Mouse (Mus musculus) macrophage (primary cell): ENCODE measurements at regions not wholly inside any gene's neighbourhood (a gene's known extent, or its start where the extent isn't known, plus 50 kb on each side); places are given as distances from the start of the nearest gene placed in this dataset.

ENCODE experiments used
- H3K27ac ChIP-seq: fragments of 350-480 bp; formaldehyde crosslinking; 2 replicates; pipeline ENCODE4 v1.9.0; 2021
- H3K36me3 ChIP-seq: fragments of 350-480 bp; formaldehyde crosslinking; 2 replicates; pipeline ENCODE4 v1.9.0; 2021; ENCODE audit errors: inconsistent target
- H3K4me3 ChIP-seq: fragments of 350-480 bp; formaldehyde crosslinking; 2 replicates; pipeline ENCODE4 v1.9.0; 2021; ENCODE audit errors: inconsistent target
- H3K79me2 ChIP-seq: fragments of 350-480 bp; formaldehyde crosslinking; 2 replicates; pipeline ENCODE4 v1.9.0; 2021; ENCODE audit errors: inconsistent target
- WGBS: methylation state at CpG from one replicate; pipeline ENCODE4 v1.1.7; 2026; ENCODE audit warnings: inconsistent platforms; ENCODE audit not compliant: missing documents; 5-methylcytosine and 5-hydroxymethylcytosine counted together

GRCm38 (mm10) chr14:76628182-76628892 lies 71.6 kb upstream of the Serp2 start:
- Histone ChIP-seq H3K36me3 (no peaks in the 10 kb centered on the region), H3K27ac (no peak overlapping the region), H3K79me2 (no peaks in the 10 kb centered on the region), H3K4me3 (no peak overlapping the region)
- WGBS, result 97% methylated on average over 10 of the region's 10 CpGs

GRCm38 (mm10) chr14:76625589-76626368 lies 69.1 kb upstream of the Serp2 start:
- WGBS, result 90% methylated on average over 9 of the region's 10 CpGs
- Histone ChIP-seq H3K27ac (no peak overlapping the region), H3K4me3 (no peak overlapping the region), H3K79me2 (no peaks in the 10 kb centered on the region), H3K36me3 (no peaks in the 10 kb centered on the region)

DNA sequence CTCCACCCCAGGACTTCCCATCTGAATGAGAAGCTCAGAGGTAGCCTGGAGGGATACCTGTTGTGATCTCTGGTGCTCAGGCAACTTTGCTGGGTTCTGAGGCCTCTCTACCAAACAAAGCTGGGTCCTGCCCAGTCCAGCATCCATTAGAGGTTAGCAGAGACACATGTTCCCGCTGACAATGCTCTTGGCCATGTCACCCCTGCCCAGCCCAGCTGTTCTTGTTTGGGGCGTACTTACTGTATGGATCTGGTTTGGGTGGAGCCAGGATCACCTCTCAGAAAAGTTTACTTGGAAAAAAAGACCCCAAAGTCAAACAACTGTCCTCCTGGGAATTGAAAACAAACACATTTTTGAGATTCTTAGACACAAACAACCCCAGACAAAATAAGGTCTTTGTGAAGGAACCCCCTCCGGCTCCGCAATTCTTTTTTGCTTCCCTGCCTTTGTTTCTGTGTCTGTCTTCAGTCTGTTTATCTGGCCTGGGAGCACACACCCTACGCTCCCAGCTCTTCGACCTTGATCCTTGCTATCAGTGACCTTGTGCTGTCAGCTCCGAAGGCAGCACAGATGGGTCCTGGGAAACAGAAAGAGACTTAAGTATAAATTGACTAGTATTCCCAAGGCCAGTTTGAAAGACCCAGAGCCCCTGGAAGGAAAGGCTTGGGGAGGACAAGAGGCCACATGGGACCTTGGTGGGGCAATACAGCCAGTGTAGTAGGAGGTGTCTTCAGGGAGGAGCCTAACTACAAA lies 68.1 kb upstream of the Serp2 start:
- Histone ChIP-seq H3K36me3 (no peaks in the 10 kb centered on the region), H3K27ac (no peak overlapping the region), H3K4me3 (no peak overlapping the region), H3K79me2 (no peaks in the 10 kb centered on the region)
- WGBS, result 93% methylated on average over 7 of the region's 7 CpGs

DNA sequence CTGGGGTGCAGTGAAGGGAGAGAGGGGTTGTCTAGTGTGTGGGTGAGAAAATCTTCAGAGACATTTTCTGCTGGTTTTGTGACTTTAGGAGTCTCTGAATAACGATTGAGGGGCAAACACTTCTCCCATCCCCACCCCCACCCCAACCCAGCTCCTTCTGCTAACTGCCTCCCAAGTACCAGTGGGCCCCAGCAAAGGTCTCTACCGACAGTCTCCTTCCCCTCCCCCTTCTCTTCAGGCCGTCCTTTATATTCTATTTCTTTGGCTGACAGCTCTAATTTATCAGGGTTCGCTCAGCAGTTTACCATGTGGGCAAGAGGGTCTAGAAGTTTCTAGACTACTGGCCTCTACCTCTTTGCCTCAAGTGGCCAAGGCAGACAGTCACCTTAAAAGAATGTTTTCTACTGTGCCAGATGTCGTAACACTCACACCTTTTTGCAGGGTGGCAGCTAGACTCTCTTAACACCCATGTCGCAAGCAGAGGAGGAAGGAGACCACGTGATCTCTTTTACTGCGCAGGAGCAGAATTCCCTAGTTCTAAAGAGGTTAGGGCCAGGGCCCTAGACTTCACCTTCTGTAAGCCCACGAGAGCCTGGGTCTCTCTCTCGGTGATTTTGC lies 66.8 kb upstream of the Serp2 start:
- no peak overlapping the region for H3K27ac ChIP-seq
- H3K36me3 ChIP-seq, result no peaks in the 10 kb centered on the region
- 16% methylated on average over 10 of the region's 10 CpGs for WGBS
- no peaks in the 10 kb centered on the region for H3K79me2 ChIP-seq
- no peak overlapping the region for H3K4me3 ChIP-seq

- H3K36me3 ChIP-seq, result no peaks in the 10 kb centered on the region
- no peak overlapping the region for H3K27ac ChIP-seq
- H3K4me3 ChIP-seq, result no peak overlapping the region
- WGBS, result 55% methylated on average over 11 of the region's 11 CpGs
- no peaks in the 10 kb centered on the region for H3K79me2 ChIP-seq
Measured at GRCm38 (mm10) chr14:76622634-76623291, 66.1 kb upstream of the Serp2 start.

GRCm38 (mm10) chr14:76619038-76619409 lies 62.3 kb upstream of the Serp2 start:
- H3K27ac ChIP-seq, result no peak overlapping the region
- no peaks in the 10 kb centered on the region for H3K79me2 ChIP-seq
- no peaks in the 10 kb centered on the region for H3K36me3 ChIP-seq
- WGBS, result 53% methylated on average over 6 of the region's 7 CpGs
- no peak overlapping the region for H3K4me3 ChIP-seq

DNA sequence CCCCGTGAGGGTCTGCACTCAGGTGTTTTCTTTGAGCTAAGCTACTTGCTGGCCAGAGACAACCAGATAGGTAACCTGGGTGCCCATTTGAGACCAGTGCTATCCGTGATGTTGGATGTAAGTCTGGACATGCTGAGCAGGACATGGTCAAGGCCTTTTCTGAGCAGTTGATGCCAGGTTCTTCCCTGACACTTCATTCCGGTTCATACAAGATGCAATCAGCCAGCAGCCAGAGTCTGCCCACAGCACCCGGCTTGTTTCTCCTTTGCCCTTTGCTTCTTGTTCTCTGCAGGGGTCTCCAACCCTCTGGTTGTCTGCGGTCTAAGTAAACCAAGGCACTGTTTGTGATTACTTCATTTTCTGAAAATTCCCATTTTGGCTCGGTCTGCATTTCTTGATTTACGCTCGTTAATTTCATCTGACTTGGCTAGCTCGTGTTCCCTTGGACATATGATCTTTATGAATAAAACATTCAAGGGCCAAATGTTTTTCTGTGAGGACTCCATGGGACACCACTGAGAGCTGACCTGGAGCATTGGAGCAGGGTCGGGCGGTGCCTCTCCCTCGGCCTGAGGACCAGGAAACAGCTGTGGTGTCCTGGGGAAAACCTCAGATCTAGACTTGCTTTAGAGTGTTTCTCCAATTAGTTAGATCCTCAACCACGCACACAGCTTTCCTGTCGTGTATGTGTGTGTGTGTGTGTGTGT lies 61.8 kb upstream of the Serp2 start:
- H3K36me3 ChIP-seq, result no peaks in the 10 kb centered on the region
- H3K27ac ChIP-seq, result no peak overlapping the region
- WGBS, result 60% methylated on average over 14 of the region's 14 CpGs
- no peak overlapping the region for H3K4me3 ChIP-seq
- no peaks in the 10 kb centered on the region for H3K79me2 ChIP-seq

DNA sequence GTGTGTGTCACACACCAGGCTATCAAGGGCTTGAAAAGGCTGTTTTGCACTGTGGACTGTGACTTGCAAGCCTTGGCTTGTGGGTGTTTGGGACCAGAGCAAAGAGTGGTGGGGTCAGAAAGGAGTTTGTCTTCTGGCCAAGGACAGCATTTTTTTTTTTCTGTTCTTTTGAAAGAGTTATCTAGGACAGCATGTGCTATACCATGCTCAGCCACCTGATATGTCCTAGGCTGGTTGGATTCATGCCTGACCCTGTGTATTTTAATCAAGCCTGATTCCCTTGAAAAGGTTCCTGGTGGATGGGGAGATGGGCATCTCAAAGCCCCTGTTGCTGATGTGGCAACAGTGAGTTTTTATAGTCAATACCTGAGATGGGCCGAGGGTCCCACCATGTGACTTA lies 61.2 kb upstream of the Serp2 start:
- Histone ChIP-seq H3K79me2 (no peaks in the 10 kb centered on the region), H3K4me3 (no peak overlapping the region), H3K36me3 (no peaks in the 10 kb centered on the region), H3K27ac (no peak overlapping the region)
- 100% methylated on average over 1 of the region's 1 CpGs for WGBS

GRCm38 (mm10) chr14:76617447-76617846 lies 60.8 kb upstream of the Serp2 start:
- WGBS, result 97% methylated on average over 8 of the region's 11 CpGs
- no peak overlapping the region for H3K4me3 ChIP-seq
- no peak overlapping the region for H3K27ac ChIP-seq
- H3K79me2 ChIP-seq, result no peaks in the 10 kb centered on the region
- no peaks in the 10 kb centered on the region for H3K36me3 ChIP-seq

- no peak overlapping the region for H3K4me3 ChIP-seq
- 49% methylated on average over 3 of the region's 3 CpGs for WGBS
- no peaks in the 10 kb centered on the region for H3K36me3 ChIP-seq
- no peak overlapping the region for H3K27ac ChIP-seq
- no peaks in the 10 kb centered on the region for H3K79me2 ChIP-seq
Measured at GRCm38 (mm10) chr14:76616367-76616683, 59.6 kb upstream of the Serp2 start.

DNA sequence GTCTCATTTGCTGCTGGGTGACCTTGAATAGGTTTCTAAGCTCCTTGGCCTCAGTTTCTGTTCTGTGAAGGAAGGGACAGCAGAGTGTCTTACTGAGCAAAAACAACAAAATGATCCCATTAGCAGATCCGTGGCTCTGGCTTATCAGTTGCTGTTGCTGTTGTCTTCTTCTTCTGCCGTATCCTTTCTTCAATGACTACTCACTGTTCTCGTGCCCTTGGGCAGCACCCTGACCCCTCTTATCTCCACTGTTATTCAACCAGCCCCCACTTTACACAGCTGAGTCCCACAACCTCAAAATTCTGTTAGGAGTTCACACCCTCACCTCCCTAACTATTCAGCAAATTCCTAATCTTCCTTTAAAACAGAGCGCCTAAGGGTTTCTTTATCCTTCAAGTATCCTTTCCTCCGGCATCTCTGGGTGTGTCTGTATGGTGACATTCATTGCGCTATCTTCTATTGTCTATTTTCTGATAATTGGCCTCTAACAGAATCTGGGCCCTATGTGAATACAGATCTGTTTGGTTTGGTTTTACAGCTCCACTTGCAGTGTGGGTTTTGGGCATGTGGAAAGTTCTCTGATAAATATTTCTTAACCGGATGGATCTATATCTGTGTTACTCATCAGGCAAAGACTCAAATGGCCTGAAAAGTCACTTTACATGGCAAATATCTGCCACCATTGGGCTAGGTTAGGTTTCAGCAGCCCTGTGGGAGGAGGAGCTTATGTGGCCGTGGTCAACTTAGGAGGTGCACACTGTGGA lies 59.1 kb upstream of the Serp2 start:
- no peak overlapping the region for H3K4me3 ChIP-seq
- 91% methylated on average over 8 of the region's 8 CpGs for WGBS
- no peaks in the 10 kb centered on the region for H3K36me3 ChIP-seq
- H3K27ac ChIP-seq, result no peak overlapping the region
- H3K79me2 ChIP-seq, result no peaks in the 10 kb centered on the region

DNA sequence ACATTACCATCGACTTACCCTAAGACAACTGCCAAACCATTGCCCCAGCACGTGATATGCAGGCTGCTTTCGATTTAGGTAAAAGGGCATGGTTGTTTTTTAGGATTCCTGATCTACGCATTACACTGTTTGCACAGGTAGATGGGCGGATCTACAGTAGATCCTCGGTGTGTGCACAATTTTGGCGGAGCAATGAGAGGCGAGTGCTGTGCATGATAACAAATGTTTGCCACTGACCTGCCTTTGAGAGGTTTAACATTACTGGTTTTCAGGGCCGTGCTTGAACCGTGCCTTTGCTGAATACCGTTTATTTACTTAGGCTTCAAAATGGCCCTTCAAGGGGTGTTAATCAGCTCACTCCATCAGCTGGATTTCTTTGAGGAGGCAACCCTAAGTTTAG lies 58.5 kb upstream of the Serp2 start:
- Histone ChIP-seq H3K27ac (no peak overlapping the region), H3K79me2 (no peaks in the 10 kb centered on the region)
- 96% methylated on average over 11 of the region's 11 CpGs for WGBS

DNA sequence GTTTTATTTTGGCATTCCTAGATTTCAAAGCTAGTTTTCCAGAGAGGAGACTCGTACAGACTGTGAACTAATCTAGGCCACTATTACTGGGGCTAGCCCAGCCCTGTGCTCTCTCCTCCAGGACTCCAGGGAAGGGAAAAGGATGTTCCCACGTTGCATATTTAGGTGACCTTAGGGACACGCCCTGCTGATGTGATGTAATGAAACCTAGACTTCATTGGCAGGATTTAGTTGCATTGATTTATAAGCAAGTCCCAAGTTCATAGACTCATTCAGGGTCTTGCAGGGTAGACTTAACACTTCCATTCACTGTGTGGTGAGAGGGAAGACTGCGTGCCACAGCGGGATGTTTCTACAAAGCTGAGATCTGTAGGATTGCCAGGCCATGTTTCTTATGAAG lies 58.0 kb upstream of the Serp2 start:
- Histone ChIP-seq H3K36me3 (no peaks in the 10 kb centered on the region), H3K27ac (no peak overlapping the region), H3K4me3 (no peak overlapping the region), H3K79me2 (no peaks in the 10 kb centered on the region)
- 88% methylated on average over 5 of the region's 5 CpGs for WGBS

More for the DNA sequence above, 58.5 kb upstream of the Serp2 start:
- no peak overlapping the region for H3K4me3 ChIP-seq
- H3K36me3 ChIP-seq, result no peaks in the 10 kb centered on the region
